Mouse (Mus musculus) E14TG2a.4 (cell line): ENCODE data around the gene Lats1.

ENCODE experiments used
- CTCF ChIP-seq: conservative IDR thresholded peaks from 2 replicates; pipeline ENCODE4 v1.5.1; 2014; ENCODE audit warnings: low read length
- POU5F1 ChIP-seq: IDR thresholded peaks from 2 replicates; pipeline ENCODE4 v1.6.1; 2014; ENCODE audit warnings: low read length, borderline replicate concordance

DNA sequence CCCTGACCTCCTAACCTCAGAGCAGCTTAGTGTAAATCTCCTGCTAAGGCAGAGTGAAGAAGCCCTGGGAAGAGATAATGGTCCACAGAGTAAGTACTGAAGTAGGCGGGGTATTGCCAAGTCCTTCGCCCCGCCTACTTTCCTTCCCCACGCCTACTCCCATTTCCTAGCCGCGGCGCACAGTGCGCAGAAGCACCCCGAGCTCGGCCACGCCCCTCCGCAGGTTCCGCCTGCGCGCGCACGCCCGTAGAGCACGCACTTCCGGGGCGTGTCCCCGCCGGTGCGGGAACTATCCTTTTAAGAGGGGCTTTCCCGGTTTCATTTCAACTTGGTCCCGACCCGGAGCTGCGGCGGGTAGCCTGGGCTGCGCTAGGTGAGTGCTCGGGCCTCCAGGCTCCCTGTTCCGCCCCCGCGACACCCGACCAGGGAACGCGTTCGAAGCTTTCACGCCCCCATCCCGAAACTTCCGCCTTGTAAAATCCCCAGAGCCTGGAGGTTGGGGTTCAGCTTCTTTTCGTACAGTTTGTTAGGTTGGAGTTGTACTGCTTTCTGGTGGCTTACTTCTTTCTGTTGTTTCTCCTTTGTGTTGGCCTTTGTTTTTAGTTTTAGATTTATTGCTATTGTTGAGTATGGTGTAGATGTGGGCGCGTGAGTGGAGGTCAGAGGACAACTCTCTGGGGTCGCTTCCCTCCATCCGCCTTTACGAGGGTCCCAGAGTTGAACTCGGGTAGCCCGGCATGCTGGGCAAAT lies 44.9 kb downstream of the Lats1 start, which contains the start of gene Katna1:
- TF ChIP-seq CTCF (no peak), POU5F1 (no peak)
